Mouse (Mus musculus) naive thymus-derived CD4-positive, alpha-beta T cell, adult 2 months (primary cell): ENCODE data around the gene Prx.

Source experiments
- DNase-seq: peaks from one replicate; pipeline ENCODE4 v3.0.0-alpha.2; 2011; ENCODE audit warnings: low read depth

Gene Prx

DNA sequence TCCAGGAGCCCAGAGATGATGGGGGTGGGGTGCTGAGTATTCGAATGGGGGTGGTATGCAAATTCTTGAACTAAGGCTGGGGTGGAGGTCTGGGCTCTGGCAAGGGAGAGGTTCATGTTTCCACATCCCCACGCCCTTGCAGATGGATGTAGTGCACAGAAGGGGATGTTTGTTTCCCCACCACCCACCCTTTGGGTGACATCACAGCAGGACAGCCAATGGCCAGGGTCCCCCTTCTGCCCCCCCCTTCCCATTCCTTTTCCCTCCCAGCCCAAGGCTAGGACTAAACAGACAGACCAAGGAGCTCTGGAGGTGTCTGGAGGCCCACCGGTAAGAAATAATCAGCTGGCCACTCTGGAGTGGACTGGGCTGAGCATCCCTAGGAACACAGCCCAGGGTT, at the start of gene Prx:
Gene Prx (plus strand): TSS at position 289 of the 400 bp plus-strand sequence.
- no peak for DNase-seq

DNA sequence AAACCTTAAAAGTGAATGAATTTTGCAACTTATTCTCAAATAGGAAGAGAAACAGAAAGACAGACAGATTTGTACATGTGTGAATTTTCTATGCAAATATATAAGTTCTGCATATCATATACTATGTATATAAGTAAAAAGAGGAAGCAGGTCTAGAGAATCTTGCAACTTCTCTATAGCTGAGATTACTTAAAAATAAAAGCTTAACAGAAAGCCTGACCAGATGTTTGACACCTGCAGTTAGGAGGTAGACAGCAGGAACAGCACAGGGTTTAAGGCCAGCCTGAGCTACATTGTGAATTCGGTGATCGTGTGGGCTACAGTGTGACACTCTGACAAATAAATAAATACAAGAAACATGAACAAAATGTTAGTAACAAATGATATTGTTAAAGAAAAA, 47.8 kb upstream of the Prx start:
- no peak for DNase-seq

DNA sequence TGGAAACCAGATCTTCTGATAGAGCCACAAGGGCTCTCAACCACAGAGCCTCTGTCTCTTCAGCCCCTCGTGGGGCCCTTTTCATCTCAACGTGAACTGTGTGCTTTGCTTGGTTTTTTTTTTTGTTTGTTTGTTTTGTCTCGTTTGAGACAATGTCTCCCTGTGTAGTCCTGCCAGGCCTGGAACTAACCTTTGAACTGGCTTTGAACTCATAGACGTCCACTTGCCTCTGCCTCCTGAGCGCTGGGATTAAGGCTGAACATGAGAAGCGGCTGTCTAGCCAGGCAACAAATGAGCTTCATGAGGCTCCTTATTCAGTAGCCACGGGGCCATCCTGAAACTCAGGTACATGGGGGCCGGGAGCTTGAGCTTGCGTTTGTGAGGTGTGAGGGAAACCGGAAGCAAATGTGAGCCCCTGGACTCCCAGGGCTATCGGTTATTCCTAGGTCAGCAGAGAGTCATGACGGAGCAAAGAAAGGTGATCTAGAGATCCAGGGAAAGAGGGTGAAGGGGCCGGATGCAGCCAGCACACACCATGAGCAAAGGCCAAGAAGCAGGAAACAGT, 46.8 kb upstream of the Prx start:
- DNase-seq = no peak

- no peak for DNase-seq
Measured at GRCm38 (mm10) chr7:27454461-27455121, 44.5 kb upstream of the Prx start.

- DNase-seq = no peak
Measured at GRCm38 (mm10) chr7:27455273-27455672, 43.9 kb upstream of the Prx start.

- DNase-seq = no peak
Measured at GRCm38 (mm10) chr7:27458614-27459013, 40.5 kb upstream of the Prx start.

DNA sequence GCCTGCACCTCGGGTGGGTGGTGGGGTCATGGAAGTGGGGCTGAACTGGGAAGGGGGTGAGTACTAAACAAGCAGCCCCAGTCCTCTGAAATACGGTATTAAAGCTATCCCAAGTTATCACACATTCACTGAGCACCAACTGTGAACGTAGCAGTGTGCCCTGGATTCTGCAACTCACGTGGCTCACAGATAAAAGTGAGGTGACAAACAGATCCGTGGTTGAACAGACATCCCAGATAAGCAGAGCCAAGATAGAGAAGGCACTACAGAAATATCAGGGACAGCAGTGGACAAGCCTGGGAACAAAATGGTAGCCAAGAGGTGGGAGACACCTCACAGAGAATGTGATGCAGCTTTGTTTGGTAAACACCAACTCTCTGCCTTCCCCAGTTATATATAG, 39.5 kb upstream of the Prx start:
- no peak for DNase-seq

- DNase-seq = no peak
Measured at GRCm38 (mm10) chr7:27460477-27460876, 38.6 kb upstream of the Prx start.

DNA sequence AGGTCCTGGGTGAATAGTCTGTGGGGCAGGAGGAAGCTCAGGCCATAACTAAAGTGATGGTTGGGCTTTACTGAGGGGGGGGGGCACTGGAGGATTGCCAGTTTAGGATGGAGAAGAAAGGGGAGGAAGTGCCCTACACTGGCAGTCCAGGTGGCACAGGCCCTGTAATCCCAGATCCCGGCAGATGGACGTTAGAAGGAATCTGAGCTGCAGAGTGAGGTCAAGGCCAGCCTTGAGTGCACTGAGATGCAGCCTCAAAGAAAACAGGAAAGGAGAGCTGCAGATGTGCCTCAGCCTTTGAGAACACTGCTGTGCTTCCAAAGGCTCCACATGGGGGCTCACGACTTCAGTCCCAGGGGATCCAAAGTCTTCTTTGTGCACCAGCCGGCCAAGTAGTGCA, 31.5 kb upstream of the Prx start:
- DNase-seq = no peak

GRCm38 (mm10) chr7:27471390-27472120, 27.6 kb upstream of the Prx start:
- no peak for DNase-seq

- peak; percentile 67 for DNase-seq
Measured at GRCm38 (mm10) chr7:27472596-27472995, 26.5 kb upstream of the Prx start.

- DNase-seq = peak; percentile 99
Measured at GRCm38 (mm10) chr7:27473156-27473834, 25.8 kb upstream of the Prx start, which contains the start of gene Sertad3. Gene Sertad3, plus strand, starts transcription at chr7:27473768.

- DNase-seq = no peak
Measured at GRCm38 (mm10) chr7:27473835-27474489, 25.2 kb upstream of the Prx start.

DNA sequence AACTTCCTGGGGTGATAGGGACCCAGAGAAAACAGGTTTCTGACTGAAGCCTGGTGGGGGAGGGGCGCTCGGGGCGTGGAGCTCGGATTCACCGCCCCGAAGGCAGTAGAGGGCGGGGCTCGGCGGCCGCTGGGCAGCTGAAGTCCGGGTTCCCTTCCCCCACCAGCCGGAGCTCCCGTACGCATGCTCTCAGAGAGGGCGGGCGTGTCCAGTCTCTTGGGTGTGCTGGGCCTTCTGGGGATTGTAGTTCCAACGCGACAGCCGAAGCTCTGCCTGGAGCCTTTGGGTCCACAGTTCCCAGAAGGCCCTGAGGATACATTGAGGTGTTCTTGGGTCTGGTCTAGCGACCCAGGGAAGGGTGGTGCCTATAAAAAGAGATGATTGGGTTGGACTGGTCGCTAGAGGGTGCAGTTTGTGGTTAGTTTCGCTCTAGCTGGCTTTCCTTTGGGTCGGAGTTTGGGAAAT, 24.6 kb upstream of the Prx start:
- peak; percentile 96 for DNase-seq

DNA sequence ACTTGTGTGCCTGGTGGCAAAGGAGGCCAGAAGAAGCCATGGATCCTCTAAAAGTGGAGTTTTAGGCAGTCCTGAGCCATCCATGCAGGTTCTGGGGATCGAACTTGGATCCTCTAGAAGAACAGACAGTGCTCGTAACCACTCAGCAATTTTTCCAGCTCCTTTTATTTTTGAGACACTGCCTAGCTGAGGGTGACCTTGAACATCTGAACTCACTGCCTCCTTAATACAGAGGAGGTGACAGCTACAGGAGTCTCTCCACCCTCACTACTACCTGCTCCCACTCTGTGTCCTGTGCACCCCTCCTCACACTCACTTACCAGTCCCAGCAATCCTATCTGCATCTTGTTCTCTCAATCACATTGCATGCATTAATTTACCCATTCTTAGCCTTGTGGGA, 23.5 kb upstream of the Prx start:
- DNase-seq = no peak

- DNase-seq = no peak
Measured at GRCm38 (mm10) chr7:27476098-27476635, 23.0 kb upstream of the Prx start.

DNA sequence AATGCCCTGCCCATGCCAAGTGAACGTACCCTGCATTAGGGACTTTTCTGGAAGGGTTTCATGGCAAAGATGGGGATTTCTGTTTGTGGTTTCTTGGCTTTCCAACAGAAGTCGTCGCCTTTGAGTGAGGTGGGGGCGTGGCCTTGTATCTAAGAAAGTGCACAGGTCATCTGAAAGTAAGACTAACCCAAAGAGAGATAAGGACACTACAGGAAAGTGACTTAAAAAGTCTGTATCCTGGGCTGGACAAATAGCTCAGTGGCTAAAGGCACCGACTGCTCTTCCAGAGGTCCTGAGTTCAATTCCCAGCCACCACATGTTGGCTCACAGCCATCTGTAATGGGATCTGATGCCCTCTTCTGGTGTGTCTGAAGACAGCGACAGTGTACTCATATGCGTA, 20.6 kb upstream of the Prx start:
- DNase-seq = no peak

DNA sequence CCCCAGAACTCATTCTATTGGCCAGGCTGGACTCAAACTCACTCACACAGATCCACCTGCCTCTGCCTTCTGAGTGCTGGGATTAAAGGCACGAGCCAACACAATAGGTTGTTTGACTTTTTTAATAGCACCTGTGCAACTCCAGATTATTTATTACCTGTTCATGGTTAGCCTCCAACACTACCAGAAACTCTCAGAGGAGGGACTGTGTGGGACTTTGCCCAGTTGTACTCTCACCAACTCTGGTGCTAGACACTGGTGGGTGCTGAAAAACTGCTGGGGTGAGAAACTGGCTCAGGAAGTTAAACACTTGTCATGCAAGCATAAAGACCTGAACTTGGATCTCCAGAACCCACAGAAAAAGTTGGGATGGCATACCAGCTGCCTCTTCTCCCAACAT, 19.4 kb upstream of the Prx start:
- no peak for DNase-seq

DNA sequence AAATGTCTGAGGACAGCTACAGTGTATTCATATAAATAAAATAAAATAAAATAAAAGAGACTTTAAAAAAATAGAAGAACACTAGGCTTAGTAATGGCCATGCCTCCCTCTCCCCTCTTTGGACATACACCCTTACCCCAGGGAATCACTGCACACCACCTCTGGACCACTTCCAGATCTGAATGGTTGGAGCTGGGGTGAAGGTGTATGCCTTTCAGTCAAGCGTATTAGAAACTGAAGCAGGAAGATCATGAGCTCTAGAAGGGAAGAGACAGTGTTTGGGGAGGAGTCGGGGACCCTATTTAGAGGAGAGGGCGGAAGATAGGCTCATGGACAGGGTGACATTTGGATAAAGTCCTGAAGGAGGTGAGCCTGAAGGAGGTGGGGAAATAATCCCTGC, 18.6 kb upstream of the Prx start:
- DNase-seq = no peak

DNA sequence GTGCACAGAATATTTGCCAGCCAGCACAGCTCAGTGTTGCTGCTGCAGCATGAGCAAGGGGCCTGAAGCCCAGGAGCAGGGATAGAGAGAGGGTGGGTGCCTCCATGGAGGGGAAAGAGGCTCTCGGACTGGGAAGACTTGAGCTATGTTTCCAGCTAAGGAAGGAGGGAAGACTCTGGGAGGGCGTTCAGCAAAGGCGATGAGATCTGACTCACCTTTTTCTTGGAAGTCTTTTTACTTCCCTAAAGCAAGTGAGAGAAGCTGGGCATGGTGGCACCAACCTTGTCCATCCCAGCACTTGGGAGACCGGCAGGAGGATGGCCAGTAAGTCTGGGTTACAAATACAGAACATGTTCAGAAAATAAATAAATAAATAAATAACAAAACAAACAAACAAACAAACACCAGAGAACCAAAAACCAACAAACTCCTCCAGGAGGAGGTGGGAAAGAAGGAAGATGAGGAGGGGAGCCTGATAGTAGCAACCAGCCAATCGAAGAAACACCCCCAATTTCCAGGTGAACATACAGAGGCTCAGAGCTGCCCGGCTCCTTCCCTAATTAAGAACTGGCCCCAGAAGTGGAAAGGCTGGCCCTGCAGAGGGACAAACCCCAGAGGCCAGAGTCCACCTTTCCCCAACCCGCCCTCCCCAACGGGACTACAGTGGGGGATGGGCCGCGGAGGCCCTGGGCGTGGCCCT, 18.0 kb upstream of the Prx start:
- DNase-seq = no peak

DNA sequence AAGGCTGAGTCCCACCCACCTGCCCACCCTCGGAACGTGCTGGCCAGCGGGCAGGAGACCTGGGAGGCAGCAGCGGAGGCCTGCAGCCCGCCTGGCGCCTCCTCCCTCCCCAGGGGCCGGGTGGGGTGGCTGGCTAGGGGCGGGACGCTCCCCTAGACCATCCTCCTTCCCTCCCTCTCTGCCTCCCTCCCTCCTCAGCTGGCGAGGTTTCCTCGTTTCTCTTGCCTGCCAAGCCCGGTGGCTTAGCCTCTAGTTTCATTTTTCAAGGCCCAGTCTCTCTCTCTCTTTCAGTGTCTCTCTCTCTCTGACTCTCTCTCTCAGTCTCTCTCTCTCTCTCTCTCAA, 17.5 kb upstream of the Prx start:
- peak; percentile 77 for DNase-seq
